Mouse (Mus musculus) stomach, embryonic 15.5 days (tissue): ENCODE results near the gene Epha8. TPM values are rescaled to one million over a fixed set of nuclear protein-coding genes. Genes with fewer than 3 reads are reported as not detected.

ENCODE experiments used
- polyA plus RNA-seq: library from polyadenylated mRNA; unstranded; fragments of >200 nt; fragmentation: Nextera tagmentation; extraction: Ambion mirVana; gene quantifications from 2 replicates; pipeline ENCODE4 v1.2.1, GENCODE M21; 2015

Gene Epha8
- polyA plus RNA-seq, 1 experiment from 2014 or later: 1.0 TPM

Other genes with a start within 250 kb of the Epha8 start
- gene Ephb2, start 120.8 kb downstream of the Epha8 start, polyA plus RNA-seq: 8.6 and 10.6 TPM in 2 replicates
- gene C1qb, start 70.6 kb downstream of the Epha8 start, polyA plus RNA-seq: 62.4 and 62.8 TPM in 2 replicates
- gene C1qc, start 63.8 kb downstream of the Epha8 start, polyA plus RNA-seq: 34.2 and 37.5 TPM in 2 replicates
- 54.3 and 70.7 TPM in 2 replicates for gene C1qa, start 58.0 kb downstream of the Epha8 start, polyA plus RNA-seq
- gene Zbtb40, start 92.0 kb upstream of the Epha8 start, polyA plus RNA-seq: 3.5 and 3.9 TPM in 2 replicates